Mouse (Mus musculus) ES-E14 (cell line): ENCODE data around the gene A930017K11Rik.

Experiments
- CHD2 ChIP-seq: IDR thresholded peaks from 2 replicates; pipeline ENCODE4 v1.6.1; 2014; ENCODE audit warnings: mild to moderate bottlenecking, low read depth, low read length, inconsistent platforms
- HCFC1 ChIP-seq: IDR thresholded peaks from 2 replicates; pipeline ENCODE4 v1.6.1; 2012; ENCODE audit warnings: low read length, inconsistent platforms, borderline replicate concordance; ENCODE audit not compliant: insufficient read depth
- MAFK ChIP-seq: IDR thresholded peaks from 2 replicates; pipeline ENCODE4 v1.6.1; 2014; ENCODE audit warnings: mild to moderate bottlenecking, low read depth, low read length, inconsistent platforms; ENCODE audit not compliant: insufficient read depth
- ZNF384 ChIP-seq: IDR thresholded peaks from 2 replicates; pipeline ENCODE4 v1.6.1; 2012; ENCODE audit warnings: low read depth, low read length, inconsistent platforms

DNA sequence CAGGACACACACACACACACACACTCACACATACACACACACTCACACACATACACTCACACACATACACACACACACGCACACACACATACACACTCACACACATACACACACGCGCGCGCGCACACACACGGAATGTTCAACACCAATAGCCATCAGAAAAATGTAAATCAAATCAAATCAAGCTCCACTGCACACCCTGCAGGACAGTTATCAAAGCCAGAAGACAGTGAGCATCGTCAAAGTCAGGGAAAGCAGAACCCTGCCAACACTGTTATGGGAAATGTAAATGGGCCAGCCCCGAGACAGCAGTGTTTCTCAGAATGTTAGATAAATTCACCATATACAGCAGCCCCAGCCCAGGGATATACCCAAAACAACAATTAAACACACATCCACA, 18.1 kb upstream of the A930017K11Rik start:
- no peak for TF ChIP-seq ZNF384
- no peak for TF ChIP-seq MAFK
- TF ChIP-seq HCFC1: no peak
- TF ChIP-seq CHD2: no peak
